Mouse (Mus musculus) heart, adult 2 months (tissue): ENCODE measurements around the gene Bag2. TPM values are rescaled to one million over a fixed set of nuclear protein-coding genes. Genes with fewer than 3 reads are reported as not detected.
"Not testable (repeated sequence)": the region's sequence is repeated elsewhere in the genome, so short reads cannot be mapped to it uniquely, and the experiment has no call there.

Experiments
- DNase-seq, 2 experiments: peaks; one replicate each; pipeline ENCODE4 v3.0.0; 2021
- H3K27ac ChIP-seq: fragments of 200-600 bp; 2 replicates; pipeline ENCODE4 v1.8.1; 2022
- H3K27me3 ChIP-seq: fragments of 200-500 bp; 2 replicates; pipeline ENCODE4 v1.6.1; 2012; ENCODE audit warnings: mild to moderate bottlenecking, low read length, inconsistent platforms, mixed read lengths; ENCODE audit not compliant: control insufficient read depth, insufficient read depth
- H3K36me3 ChIP-seq: fragments of 200-500 bp; 2 replicates; pipeline ENCODE4 v1.6.1; 2012; ENCODE audit warnings: low read length, inconsistent platforms; ENCODE audit not compliant: control insufficient read depth, insufficient read depth
- H3K4me1 ChIP-seq: fragments of 200-500 bp; 2 replicates; pipeline ENCODE4 v1.6.1; 2011; ENCODE audit warnings: low read length; ENCODE audit not compliant: control insufficient read depth, insufficient read depth
- H3K4me3 ChIP-seq: fragments of 200-600 bp; 2 replicates; pipeline ENCODE4 v1.8.1; 2022
- H3K79me2 ChIP-seq: fragments of 200-500 bp; replicated peaks from 2 replicates; pipeline ENCODE4 v1.6.1; 2012; ENCODE audit warnings: mild to moderate bottlenecking, inconsistent platforms, low read length, moderate library complexity, mixed read lengths; ENCODE audit not compliant: control insufficient read depth, insufficient read depth
- H3K9ac ChIP-seq: fragments of 200-500 bp; 2 replicates; pipeline ENCODE4 v1.6.1; 2012; ENCODE audit warnings: low read depth, mild to moderate bottlenecking, control low read depth, inconsistent platforms, low read length, mixed read lengths
- CTCF ChIP-seq: fragments of 200-600 bp; IDR thresholded peaks from 2 replicates; pipeline ENCODE4 v1.8.1; 2022; ENCODE audit warnings: antibody characterized with exemption, mild to moderate bottlenecking, moderate library complexity
- EP300 ChIP-seq: fragments of 200-500 bp; IDR thresholded peaks from 2 replicates; pipeline ENCODE4 v1.6.1; 2011; ENCODE audit warnings: low read depth, low read length, control low read depth; ENCODE audit not compliant: insufficient read depth
- POLR2A ChIP-seq: fragments of 200-500 bp; IDR thresholded peaks from 2 replicates; pipeline ENCODE4 v1.6.1; 2011; ENCODE audit warnings: mild to moderate bottlenecking, low read depth, low read length, control low read depth; ENCODE audit not compliant: insufficient read depth
- WGBS: fragments of 180-500 bp; shearing (Covaris S2); methylation state at CpG from one replicate; pipeline ENCODE4 v1.1.7; 2018; 5-methylcytosine and 5-hydroxymethylcytosine counted together
- intact Hi-C: fragments of 180-260 bp; cut with DNase I; formaldehyde crosslinking; loops from one replicate; pipeline ENCODE4 v1.15.1; 2025
- polyA plus RNA-seq: library from polyadenylated mRNA; depleted of rRNA; stranded (reverse); fragments of >200 nt; gene quantifications from 2 replicates; pipeline ENCODE4 v1.2.3, GENCODE M21; 2012
- total RNA-seq, 2 experiments: library from RNA; stranded (reverse); gene quantifications; 2 replicates each; pipeline ENCODE4 v1.2.3; 2021

Gene Bag2
- total and polyA plus RNA-seq, 3 experiments, result 30.7 to 49.1 (median 35.3) TPM

GRCm38 (mm10) chr1:33756258-33757032 is 1.1 kb downstream of the Bag2 start:
- no peak for TF ChIP-seq CTCF
- TF ChIP-seq POLR2A, result no peak
- no peak for TF ChIP-seq EP300
- DNase-seq, result no peak
- H3K27ac ChIP-seq, result no peak overlapping the region; the same call in 1 of the 2 replicates
- peaks cover 3% of the 10 kb centered on the region for H3K4me1 ChIP-seq
- WGBS, result 29% methylated on average over 18 of the region's 18 CpGs
- intact Hi-C loops, result loop anchor here (10.0 kb wide), 1 partner anchor 208 kb away; no protein-coding TSS in a partner anchor
- H3K4me3 ChIP-seq, result peak overlapping the region; percentile 89
- H3K36me3 ChIP-seq, result no peaks in the 10 kb centered on the region
- peak overlapping the region; percentile 78; the same call in 1 of the 2 replicates for H3K9ac ChIP-seq
- no peaks in the 10 kb centered on the region for H3K79me2 ChIP-seq
- H3K27me3 ChIP-seq, result no peaks in the 10 kb centered on the region

- Histone ChIP-seq H3K36me3 (no peaks in the 10 kb centered on the region), H3K27me3 (no peaks in the 10 kb centered on the region), H3K9ac (no peak overlapping the region), H3K27ac (no peak overlapping the region), H3K4me1 (peaks cover 3% of the 10 kb centered on the region), H3K79me2 (no peaks in the 10 kb centered on the region), H3K4me3 (no peak overlapping the region)
- intact Hi-C loops, result loop anchor here (10.0 kb wide), 1 partner anchor 209 kb away; no protein-coding TSS in a partner anchor
- TF ChIP-seq POLR2A, result no peak
- 59% methylated on average over 7 of the region's 7 CpGs for WGBS
- no peak for DNase-seq
These were observed 1.8 kb downstream of the Bag2 start for GRCm38 (mm10) chr1:33755799-33756198.

- no peaks in the 10 kb centered on the region for H3K79me2 ChIP-seq
- H3K4me3 ChIP-seq, result no peak overlapping the region
- H3K9ac ChIP-seq, result no peak overlapping the region
- intact Hi-C loops, result loop anchor here (10.0 kb wide), 1 partner anchor 210 kb away; no protein-coding TSS in a partner anchor
- no peak overlapping the region for H3K27ac ChIP-seq
- H3K4me1 ChIP-seq, result peaks cover 3% of the 10 kb centered on the region
- TF ChIP-seq CTCF (no peak), EP300 (no peak), POLR2A (no peak)
- H3K36me3 ChIP-seq, result no peaks in the 10 kb centered on the region
- no peaks in the 10 kb centered on the region for H3K27me3 ChIP-seq
- WGBS, result 80% methylated on average over 21 of the region's 21 CpGs
- no peak for DNase-seq
These were observed 2.4 kb downstream of the Bag2 start for GRCm38 (mm10) chr1:33754965-33755735.

- Histone ChIP-seq H3K36me3 (no peaks in the 10 kb centered on the region), H3K79me2 (no peaks in the 10 kb centered on the region), H3K4me1 (peaks cover 3% of the 10 kb centered on the region), H3K27ac (no peak overlapping the region), H3K27me3 (no peaks in the 10 kb centered on the region), H3K9ac (no peak overlapping the region), H3K4me3 (no peak overlapping the region)
- TF ChIP-seq EP300 (no peak), CTCF (no peak), POLR2A (no peak)
- intact Hi-C loops, result loop anchor here (10.0 kb wide), 1 partner anchor 211 kb away; no protein-coding TSS in a partner anchor
- WGBS, result 92% methylated on average over 17 of the region's 17 CpGs
- DNase-seq, result no peak
These were observed 3.5 kb downstream of the Bag2 start for GRCm38 (mm10) chr1:33754089-33754488.

GRCm38 (mm10) chr1:33751283-33751682 is 6.3 kb downstream of the Bag2 start:
- TF ChIP-seq POLR2A (no peak), CTCF (no peak), EP300 (no peak)
- no peaks in the 10 kb centered on the region for H3K36me3 ChIP-seq
- WGBS, result 53% methylated on average over 10 of the region's 10 CpGs
- no peaks in the 10 kb centered on the region for H3K79me2 ChIP-seq
- no peak overlapping the region for H3K27ac ChIP-seq
- H3K4me3 ChIP-seq, result no peak overlapping the region
- H3K27me3 ChIP-seq, result no peaks in the 10 kb centered on the region
- peak in 1 of 2 experiments; percentile 40 for DNase-seq
- H3K9ac ChIP-seq, result no peak overlapping the region
- intact Hi-C loops, result loop anchor here (10.0 kb wide), 1 partner anchor 214 kb away; no protein-coding TSS in a partner anchor
- H3K4me1 ChIP-seq, result peaks cover 1% of the 10 kb centered on the region; the same call in 1 of the 2 replicates

GRCm38 (mm10) chr1:33749709-33750108 is 7.9 kb downstream of the Bag2 start:
- not testable (repeated sequence) for H3K27ac ChIP-seq, H3K36me3 ChIP-seq, DNase-seq, H3K79me2 ChIP-seq, H3K27me3 ChIP-seq, H3K9ac ChIP-seq, H3K4me1 ChIP-seq, H3K4me3 ChIP-seq
- intact Hi-C loops, result loop anchor here (10.0 kb wide), 1 partner anchor 215 kb away; no protein-coding TSS in a partner anchor
- WGBS, result 81% methylated on average over 4 of the region's 4 CpGs
